Mouse (Mus musculus) embryo, embryonic 10 days (tissue): ENCODE measurements around the gene Mrps23.

Experiments
- DNase-seq: peaks from one replicate; pipeline ENCODE4 v3.0.0-alpha.2; 2015; ENCODE audit warnings: low spot score

Gene Mrps23

DNA sequence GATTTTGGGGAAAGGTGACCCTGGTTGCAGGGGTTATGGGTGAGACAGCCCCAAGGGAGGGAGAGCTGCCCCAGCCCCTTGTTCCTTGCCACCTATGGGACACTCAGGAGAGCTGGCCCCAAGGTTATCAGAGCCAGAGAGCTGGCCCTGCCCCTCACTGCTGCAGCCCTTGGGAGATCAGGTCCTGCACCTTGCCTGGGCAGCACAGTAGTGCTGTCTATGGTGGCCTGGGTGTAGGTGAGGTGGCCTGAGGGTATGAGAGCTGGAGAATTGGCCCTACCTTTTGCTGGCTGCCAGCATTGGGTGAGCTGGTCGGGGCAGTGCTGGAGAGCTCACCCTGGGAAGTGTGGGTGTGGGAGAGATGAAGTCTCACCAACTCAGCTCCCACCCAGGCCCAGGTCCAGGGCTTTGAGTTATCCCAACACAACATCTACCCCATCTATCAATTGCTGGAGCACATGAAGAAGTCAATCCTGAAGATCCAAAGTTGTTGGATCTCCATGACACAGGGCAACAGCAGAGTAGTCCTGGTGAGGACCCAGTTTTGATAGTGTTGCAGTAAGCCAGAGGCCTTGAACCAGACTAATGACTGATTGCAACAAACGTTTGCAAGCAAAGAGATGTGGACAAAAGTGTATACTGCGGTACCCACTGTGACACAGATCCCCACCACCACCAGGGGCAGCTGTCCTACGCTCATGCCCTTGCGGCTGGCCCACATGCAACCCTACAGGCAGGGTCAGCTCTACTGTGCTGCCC, 7.8 kb downstream of the Mrps23 start:
- DNase-seq: no peak

DNA sequence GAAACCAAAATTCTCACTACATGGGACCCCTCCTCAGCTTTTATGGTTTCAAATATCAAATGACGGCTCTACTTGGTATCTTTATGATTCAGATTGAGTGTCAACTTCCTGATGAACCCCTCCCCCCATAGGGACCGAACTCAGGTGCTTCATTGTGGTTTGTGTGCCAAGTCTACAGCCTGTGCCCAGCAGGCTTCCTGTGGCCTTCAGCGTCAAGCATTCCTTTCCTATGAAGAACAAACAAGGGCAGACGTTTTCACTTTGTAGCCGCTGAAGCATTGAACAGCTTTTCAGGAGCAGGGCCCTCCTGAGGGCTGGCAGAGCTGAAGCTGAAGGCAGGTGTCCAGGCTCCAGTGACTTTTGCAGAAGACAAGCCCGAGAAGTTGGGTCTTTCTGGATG, 9.6 kb downstream of the Mrps23 start:
- no peak for DNase-seq

DNA sequence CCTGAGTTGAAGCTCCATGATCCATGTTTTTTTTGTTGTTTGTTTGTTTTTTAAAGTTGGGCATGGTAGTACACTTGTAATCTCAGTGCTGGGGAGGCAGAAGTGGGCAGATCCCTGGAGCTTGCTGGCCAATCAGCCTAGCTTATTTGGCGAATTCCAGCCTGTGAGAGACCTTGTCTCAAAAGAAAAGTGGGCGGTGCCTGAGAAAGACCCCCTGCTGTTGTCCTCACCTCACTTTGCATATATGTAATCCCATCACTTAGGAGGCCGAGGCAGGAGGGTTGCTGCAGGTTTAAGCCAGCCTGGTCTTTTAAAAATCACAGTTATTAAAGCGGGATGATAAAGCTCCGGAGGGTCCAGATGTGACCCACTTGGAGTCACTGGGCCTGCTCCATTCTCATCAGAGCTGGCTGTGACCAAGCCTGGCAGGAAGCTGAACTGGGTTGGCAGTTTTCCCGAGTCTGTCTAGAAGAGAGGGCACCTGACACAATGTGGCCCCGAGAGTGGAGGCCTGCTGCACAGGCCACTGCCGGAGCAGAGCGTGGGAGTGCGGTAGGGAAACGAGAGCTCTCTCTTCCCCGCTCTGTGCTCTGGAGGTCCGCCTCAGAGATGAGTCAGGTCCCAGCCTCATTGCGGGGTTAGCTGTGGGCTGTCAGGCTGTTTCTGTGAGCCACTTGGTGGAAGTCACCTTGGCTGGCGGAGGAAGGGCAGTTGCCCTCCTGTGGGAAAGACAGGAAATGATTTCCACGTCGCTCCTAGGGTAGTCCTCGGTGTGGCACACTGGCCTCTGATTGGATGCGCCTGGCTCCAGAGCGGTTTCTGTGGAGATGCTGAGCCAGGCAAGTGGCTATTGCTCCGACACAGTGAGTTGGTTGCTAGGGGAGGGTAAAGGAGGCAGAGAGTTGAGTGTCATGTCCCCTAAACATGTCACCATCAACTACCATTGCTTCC, 11.0 kb downstream of the Mrps23 start:
- peak; percentile 40 for DNase-seq

DNA sequence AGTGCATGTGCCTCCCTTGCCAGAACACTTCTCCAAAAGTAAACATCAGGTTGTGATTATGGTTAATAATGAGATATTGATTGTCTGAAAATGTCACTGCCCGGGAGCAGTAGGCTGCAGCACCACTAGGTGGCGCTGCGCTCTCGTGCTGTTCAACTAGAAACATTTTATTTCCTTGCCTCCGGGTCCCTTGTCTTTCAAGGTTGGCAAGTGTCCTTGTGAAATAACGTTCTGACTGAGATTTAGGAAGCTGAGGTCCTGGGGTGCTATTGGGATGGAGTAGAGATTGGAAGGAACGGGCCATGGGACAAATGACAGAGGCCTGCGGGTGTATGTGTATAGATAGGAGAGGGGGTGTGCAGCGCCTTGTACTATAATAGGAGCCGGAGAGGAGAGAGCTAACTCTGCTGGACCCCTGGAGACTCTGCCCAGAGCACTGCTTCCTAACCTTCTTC, 12.1 kb downstream of the Mrps23 start:
- peak; percentile 85 for DNase-seq

DNA sequence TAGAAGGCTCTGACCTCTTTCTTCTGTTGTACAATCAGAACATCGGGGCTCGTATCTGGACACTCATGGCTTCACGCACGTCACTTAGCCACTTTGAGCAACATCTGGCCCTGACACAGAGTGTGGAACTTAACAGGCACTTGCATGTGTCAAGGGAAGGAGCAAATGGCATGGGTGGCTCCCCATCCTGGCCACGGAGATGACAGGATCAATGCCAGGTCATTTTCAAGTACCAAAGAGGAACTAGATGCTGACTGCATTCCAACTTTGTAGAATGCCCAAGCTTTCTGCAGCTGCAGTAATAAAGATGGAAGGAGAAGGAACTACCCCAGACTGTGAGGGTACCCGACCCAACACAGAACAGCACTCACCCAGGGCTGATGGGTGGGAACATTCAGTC, 14.0 kb downstream of the Mrps23 start:
- DNase-seq: no peak

DNA sequence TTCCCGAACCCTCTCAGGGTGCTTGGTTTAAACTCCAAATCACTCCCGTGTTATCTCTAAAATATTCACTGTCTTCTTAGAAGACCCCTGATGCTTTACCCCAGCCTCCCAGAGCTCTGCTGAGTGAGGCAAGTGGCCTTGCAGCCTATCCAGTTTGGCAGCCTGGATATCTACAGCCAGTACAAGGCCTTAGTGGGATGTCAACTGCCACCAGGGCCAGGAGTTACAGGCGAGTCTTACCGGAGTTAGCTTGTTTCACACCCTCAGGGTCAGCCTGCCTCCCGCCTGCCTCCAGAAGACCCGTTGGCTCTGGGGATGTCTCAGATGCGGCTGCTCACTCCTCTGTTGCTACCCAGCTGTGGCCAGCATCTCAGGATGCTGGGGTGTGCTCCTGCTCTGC, 14.4 kb downstream of the Mrps23 start:
- DNase-seq: no peak

DNA sequence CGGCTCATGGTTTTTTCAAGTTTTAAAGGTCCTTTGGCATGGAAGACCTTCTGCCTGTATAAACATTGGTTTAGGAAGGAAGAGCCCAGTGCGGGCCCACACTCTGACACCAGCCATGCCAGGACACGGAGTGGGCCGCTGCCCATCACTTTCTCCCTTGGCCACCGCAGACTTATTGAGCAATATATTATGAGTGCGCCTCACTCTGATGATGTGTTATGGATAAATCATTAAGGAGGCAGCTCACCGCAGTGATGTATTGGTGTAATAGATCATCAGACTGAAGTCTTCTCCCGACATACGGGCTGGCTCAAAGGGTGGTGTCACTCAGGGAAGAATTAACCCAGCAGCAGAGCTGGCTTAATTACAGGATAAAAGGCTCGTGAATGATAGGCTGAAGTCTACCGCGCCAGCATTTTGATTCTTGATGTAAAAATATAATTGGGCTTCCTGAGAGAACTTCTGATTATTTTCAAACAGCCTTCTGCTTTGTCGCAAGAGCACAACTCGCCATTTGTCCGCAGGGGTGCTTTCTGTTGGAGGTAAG, 17.8 kb downstream of the Mrps23 start:
- no peak for DNase-seq

DNA sequence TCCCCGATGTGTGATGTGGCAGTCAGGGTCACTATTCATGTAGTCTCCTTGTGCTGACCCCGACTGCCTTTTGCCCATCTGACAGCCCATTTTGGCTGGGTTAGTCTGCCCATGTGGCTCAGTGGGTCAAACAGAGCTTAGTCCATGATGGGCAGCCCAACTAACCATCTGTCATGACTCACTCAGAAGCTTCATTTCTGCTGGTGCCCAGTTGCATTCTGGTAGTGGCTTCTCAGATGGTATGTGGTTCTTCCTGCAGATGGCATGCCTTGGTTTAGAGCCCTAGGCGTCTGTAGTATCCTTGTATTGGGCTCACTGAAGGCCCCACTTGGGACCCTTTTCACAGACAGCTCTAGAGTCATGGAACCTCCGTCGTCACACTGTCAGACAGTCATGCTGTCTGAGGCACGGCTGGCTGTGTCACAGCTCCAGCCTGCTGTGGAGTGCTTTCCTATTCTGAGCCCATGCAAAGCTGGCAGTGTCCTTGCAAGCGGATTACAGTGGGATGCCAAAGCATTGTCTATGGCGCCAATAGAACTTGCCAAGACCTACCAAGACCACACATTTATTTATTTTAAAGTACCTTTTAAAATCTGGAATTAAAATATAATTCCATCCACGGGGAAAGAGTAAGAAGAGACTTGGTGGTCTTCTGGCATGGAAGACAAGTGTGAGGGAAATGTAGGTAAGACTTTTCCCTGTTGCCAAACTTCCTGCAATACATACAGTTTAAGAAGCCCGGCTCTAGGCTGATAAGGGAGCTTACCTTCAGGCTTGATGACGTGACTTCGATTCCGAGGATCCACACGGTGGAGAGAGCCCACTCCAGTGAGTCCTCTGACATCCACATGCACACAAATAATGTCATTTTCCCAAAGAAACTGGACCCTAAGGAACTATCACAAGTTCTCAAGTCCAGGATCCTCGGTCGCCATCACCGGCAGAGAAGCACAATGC, 23.1 kb downstream of the Mrps23 start:
- no peak for DNase-seq

DNA sequence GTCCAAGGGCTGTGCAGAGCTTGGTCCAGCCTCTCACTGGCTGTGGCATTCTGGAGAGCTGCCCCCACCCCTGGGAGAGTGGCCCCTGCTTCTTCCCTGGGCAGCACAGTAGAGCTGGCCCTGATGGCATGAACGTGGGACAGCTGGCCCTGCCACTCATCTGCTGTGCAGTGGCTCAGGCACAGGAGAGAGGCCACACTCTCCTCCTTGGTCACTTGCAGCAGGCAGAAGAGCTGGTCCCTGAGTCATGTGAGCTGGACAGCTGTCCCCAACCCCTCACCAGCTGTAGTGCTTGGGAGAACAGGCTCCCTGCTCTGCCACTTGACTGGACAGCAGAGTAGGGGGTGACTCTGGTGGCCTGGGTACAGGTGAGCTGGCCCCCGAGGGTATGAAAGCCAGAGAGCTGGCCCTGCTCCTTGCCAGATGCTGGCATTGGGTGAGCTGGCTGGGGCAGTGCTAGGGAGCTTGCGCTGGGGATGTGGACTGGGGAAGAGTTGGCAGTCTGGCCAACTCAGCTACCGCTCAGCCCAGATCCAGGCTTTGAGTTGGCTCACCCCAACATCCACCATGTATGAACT, 27.1 kb downstream of the Mrps23 start:
- DNase-seq: no peak

DNA sequence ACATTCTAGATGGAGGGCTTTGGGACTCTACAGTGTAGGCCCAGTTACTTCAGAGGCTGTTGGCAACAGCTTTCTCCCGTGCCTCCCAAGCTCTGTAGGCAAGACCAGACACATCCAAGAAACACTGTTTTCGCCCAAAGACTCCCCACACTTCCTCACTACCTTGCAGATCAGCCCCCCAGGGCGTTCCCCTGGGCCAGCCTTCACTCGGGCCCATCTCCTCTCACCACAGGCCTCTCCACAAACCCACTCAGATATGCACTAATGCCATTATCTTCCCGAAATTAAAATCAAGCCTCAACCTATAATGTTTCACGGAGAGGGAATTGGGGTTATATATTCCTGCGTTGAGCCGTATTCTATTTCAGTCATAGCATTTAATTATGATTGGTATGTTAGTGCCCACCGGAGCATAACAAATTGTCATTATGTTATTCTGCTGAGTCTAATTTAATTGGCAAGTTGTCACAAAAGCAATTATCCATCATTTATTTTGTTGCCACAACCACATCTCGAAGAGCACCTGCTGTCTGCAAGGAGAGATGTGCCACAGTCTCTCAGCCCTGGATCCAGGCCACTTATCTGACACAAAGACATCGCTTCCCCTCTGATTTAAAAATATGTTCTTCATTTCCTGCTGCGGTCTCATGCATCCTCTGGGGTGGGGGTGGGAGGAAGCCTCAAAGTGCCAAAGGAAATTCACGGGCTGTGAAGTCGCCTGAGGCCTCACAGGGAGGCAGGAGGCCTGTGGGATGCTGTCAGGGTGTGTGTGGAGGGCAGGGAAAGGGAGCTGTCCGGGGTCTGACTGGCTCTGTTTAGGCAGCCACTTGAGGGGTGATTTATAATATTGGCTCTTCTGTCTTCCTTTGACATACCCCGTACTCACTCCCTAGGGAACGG, 29.6 kb downstream of the Mrps23 start:
- no peak for DNase-seq

DNA sequence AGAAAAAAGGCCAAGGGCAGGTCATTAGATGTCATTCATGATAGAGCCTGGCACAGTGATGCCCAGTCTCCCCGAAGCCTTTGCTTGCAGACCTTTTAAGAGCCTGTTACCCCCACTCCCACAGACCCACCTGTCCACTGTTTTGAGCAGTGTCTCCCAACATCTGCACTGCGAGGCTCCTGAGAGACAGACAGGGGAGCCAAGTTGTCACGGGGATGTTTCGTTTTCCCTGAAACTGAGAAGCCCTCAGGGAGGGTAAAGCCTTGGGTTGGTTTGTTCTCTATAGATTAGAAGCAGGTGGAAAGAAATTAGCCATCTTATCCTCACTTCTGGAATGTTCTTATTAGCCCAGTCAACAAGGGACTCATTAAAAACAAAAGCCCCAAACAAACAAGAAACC, 30.6 kb downstream of the Mrps23 start:
- no peak for DNase-seq

DNA sequence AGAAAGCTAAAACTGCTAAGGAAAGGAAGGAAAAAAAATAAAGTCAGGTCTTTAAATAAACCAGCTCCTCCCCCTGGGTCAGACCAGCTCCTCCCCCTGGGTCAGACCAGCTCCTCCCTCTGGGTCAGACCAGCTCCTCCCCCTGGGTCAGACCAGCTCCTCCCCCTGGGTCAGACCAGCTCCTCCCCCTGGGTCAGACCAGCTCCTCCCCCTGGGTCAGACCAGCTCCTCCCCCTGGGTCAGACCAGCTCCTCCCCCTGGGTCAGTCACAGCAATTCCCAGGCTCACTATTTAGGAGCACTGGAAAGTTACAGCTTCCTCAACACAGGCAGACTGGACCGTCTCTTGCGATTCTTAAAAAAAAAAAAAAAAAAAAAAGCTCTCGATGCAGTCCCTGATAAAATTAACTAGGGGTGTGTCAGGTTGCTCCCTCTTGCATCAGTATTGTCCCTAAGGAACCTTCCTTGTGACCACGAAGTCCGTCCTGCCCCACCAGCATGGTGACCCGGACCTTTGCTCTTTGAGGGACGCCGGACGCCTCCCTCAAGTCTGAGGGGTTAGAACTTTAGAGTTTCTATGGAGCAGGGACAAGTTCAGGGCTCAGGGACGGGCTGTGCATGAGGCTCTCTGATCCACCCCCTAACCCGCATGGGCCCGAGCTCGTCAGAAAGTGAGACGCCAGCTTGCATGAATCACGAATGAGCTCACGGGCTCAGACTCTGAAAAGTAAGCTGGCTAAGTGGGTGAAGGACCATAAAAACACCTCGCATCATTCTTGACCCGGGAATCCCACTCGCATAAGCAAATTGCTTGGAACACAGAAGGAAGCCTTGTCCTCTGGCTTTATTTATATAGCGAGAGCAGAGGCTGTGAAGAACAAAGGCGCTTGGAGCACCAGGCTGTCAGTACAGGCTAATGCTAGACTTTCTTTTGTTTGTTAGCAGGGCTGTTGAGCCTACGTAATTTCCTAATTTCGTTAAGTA, 31.3 kb downstream of the Mrps23 start:
- DNase-seq: peak; percentile 74

DNA sequence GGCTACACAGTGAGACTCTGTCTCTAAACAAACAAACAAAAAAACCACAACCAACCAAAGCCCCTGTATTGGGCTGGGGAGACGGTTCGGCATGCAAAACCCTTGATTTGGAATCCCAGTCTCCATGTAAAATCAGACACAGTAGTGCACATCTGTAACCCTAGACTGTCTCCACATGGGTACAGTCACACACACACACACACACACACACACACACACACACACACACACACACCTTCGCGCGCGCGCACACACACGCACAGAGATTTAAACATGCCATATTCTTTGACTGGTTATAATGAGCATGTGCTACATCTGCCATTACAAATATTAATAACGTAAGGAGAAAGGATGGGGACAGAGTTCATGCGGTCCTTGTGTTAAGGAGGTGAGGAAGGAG, 36.1 kb downstream of the Mrps23 start:
- peak; percentile 16 for DNase-seq

DNA sequence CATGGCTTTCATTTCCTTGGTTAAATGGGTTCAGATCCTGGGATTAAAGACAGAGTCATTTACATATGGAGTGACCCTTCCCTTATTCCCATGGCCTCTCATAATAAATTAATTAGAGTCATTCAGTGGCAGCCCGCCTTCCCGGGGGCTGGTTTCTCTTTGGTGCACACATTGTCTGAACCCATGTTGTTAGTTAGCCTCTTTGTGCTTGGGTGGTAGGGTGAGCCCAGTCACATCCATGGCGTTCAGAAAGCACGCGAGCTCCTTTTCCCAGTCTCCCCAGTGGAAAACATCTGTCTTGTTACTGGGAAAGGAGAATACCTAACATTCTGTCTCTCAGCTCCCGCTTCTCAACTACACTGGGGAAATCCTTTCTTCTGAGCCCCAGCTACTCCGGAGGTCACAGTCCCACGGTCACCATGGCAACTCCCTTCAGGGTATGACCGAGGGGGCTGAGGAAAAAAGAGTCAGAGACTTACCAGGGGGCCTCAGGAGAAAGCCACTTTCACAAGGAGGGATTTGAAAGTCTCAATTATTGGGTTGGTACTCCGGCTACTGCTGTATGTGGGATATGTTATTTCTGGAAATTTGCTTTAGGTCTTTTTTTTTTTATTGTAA, 36.7 kb downstream of the Mrps23 start:
- peak; percentile 95 for DNase-seq

DNA sequence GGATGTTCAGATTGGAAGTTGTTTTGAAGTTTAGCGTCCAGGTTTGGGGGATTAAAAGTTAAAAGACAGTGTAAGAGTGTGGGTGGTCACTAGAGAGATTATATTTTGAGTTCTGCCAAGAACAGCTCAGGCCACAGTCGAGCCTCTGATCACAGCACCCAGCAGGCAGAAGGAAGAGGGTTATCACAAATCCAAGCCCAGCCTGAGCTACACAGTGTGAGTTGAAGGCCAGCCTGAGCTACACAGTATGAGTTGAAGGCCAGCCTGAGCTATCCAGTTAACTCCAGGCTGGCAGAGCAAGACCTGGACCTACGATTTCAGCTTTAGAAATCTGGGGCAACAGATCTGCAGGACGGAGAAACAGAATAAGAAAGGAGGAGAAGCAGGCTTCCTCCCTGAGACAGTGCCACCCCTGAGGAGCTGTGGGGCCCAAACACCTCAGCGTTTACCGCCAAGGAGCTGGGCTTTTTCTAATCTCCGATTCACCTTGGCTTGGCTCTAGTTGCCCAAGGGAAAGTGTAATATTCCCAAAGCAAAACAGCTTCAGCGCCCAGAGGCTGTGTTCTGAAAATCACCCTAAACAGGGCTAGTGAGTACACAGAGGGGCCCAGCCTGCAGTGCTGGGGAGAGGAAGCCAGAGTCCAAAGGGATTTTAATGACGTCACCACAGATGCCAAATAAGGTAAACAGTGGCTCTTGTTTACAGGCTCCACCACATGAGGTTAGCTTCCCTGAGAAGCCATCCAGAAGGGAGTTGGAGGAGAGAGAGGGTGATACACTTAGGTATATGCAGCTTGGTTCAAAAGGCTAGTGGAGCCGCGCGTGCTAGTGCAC, 37.5 kb downstream of the Mrps23 start:
- peak; percentile 49 for DNase-seq

DNA sequence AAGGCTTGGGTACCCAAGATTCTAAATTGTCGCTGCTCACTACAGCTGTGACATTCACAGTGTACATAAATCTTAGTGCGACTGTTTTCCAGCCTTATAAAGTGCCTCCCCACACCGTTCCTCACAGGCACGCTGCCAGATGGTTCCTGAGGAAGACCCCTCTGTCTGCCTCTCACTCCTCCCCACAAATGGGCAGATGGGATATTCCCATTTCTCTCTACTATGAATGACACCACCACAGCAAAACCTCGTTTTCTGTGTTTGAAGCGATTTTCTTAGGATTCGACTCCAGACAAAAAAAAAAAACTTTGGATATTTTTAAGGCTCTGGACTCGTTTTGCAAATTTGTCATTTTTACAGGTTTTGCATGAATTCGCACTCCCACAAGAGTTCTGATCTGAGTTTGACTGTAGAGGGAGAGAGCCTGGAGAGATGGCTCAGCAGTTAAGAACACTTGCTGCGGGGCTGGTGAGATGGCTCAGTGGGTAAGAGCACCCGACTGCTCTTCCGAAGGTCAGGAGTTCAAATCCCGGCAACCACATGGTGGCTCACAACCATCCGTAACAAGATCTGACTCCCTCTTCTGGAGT, 41.5 kb downstream of the Mrps23 start:
- DNase-seq: no peak

DNA sequence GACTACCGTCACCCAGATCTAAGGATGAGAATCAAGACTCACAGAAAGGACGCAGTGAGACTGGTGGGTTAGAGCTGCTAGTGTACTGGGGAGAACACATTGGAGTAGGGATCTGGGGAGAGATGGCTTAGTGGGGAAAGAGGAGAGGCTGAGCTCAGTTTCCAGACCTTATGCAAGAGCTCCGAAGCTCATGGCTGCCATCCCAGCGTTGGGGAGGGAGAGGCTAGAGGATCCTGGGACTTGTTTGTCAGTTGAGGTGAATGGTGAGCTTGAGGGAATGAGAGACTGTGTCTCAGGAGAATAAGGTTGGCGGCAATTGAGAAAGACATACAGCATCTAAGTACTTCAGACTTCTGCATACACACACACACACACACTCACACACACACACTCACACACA, 44.4 kb downstream of the Mrps23 start:
- no peak for DNase-seq
